Mouse (Mus musculus): ENCODE measurements around the gene Ctr9.

The Ctr9 gene

DNA sequence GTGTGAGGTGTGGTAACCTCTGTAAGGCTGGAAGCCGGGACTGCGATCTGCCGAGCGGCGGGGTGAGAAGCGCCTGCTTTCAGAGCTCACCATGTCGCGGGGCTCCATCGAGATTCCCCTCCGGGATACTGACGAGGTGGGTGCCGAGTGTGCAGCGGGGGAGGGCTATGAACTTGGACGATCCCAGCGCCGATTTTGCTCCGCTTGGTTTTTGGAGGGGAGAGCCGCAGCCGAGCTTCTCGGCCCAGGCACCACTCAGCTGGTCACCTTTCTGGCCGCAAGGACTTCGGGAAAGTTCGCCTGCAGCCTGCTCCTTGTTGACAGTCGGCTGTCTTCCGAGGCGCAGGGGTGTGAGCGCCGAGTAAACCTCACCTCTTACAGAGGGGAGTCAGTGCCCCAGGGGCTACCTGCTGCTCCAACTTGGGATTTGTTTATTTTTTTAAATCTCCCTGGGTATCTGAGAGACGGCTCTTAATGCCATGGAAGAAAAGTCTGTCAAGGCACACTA lies 349 bp downstream of the Ctr9 start:
- no peak for DNase-seq (ENCODE audit: low read depth, low spot score)

DNA sequence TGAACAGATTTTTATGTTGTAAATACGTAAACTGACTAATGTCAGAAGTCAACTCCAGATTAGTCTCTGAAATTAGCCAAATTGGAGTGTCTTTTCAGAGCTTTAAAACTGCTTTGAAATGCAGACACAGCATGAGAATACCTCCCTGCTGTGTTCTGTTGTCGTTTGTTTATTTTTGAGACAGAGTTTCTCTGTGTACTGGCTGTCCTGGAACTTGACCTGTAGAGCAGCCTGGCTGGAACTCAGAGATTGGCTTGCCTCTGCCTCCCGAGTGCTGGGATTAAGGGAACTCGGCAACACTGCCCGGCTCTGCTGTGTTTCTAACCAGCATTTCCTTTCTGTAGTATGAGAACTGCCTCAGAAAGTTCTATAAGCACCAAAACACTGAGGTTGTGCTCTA lies 20.2 kb downstream of the Ctr9 start:
- DNase-seq (ENCODE audit: low read depth, low spot score), result no peak

DNA sequence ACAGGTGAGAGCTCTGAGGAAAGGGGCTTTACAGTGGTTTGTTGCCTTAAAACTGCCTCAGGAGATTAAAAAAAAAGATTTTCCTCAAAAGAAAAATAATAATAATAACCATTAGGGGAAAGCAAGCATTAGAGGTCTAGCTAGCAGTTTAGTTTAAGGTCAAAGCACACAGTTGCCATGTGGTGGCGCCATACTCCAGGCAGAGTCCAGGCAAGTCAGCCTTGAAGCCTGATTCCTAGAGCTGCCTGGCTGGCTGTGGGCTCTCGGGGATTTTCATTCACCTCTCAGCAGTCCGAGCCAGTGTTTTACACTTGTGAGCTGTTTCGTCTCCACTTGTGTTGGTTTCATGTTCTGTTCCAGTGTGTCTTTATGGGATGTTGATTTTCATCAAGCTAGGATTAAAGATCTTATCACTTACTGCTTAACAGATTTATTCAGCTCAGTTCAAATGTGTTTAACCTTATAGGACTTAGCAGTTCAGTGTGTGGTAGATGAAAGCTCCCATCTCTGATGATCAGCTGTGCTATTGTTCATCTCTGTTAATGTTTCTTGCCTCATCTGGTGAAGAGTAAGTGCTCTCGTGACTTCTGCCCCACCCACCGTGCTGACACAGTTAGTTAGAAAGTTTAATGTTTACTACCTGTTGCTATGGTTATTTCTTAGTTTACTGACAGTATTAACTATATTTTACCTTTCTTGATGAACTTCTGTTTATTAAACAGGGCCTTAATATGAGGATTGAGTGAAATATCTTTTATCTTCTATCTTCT lies 21.1 kb downstream of the Ctr9 start:
- peak; percentile 55 for DNase-seq (ENCODE audit: low read depth, low spot score)

DNA sequence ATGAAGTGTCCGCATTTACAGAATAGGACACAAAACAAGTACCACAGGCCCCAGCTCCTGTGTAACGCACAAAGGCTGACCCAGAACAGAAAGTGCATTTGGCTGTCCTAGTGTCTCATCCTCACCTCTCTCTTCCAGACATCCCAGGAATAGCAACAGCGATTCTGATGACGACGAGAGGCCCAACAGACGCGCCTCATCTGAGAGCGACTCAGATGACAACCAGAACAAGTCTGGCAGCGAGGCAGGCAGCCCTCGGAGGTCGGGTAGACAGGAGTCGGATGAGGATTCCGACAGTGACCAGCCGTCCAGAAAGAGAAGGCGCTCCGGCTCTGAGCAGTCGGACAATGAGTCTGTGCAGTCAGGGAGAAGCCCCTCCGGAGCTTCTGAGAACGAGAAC lies 26.5 kb downstream of the Ctr9 start:
- DNase-seq (ENCODE audit: low read depth, low spot score), result no peak

DNA sequence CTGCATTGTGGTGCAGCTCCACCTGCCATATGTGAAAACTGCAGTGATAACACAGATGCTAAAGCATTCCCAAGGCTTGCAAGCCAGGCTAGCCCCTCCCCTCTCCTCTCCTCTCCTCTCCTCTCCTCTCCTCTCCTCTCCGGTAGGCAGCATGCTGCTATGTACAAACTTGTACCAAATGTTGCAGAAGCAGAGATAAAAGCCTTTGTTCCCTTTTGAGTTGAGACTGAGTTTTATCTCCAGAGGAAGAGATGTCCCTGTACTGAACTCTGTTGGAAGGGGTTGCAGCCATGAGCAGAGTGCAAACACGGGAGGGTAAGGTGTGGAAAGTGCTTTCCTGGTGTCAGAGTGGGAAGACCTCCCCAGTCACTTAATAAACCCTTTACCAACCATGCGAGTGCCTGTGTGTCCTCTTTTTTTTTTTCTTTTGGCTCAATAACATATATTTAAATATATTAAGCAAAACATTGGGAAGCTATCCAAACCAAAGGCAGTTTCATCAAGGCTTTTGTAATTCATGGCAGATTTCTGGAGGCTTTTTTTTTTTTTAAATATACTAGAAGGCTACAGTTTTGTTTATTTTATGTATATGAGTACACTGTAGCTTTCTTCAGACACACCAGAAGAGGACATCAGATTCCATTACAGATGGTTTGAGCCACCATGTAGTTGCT lies 27.4 kb downstream of the Ctr9 start:
- DNase-seq (ENCODE audit: low read depth, low spot score), result no peak

DNA sequence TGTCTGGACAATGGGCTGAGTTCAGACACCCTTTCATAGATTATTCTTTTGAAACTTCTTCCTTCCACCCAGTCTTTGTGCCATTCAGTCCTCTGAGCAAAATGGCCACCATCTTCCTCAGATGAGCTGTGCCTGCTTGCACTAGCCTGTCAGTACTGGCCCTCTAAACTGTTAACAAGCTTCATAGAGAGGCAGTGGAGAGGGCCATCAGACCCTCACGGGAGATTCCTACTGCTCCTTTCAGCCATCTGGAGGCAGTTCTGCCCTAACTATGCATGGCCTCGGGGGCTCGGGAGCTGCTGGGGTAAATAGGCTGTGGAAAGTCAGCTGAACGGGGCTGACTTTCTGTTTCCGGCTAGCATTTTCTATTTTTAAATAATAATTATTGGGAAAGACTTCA lies 30.8 kb downstream of the Ctr9 start:
- DNase-seq (ENCODE audit: low read depth, low spot score), result no peak

DNA sequence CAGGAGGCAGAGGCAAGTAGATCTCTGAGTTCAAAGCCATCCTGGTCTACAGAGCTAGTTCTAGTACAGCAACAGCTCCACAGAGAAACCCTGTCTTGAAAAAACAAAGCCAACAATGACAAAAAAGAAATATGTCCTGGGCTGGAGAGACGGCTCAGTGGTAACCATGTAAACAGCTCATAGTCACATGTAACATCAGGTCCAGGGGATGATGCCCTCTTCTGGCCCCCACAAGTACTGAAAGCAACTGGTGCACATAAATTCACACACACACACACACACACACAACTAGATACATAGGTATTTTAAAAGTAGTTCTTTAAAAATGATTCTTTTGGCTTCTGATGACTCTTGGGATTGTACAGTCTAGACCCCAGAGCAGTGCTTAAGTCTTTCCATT lies 34.2 kb downstream of the Ctr9 start:
- no peak for DNase-seq (ENCODE audit: low read depth, low spot score)

DNA sequence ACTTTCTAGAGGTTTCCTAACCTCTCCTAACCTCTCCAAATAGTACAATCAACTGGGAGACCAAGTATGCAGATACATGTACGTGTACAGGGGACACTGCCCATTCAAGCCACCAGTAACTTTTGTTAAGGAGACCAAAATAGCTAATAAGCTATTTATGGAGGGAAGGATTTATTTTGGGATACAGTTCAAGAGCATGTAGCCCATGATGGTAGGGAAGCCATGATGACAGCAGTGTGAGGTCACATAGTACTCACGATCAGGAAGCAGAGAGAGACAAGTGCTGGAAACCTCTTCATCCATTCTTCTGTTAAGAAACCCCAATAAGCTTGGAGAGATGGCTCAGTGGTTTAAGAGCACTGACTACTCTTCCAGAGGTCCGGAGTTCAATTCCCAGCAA lies 39.4 kb downstream of the Ctr9 start:
- DNase-seq (ENCODE audit: low read depth, low spot score), result no peak

DNA sequence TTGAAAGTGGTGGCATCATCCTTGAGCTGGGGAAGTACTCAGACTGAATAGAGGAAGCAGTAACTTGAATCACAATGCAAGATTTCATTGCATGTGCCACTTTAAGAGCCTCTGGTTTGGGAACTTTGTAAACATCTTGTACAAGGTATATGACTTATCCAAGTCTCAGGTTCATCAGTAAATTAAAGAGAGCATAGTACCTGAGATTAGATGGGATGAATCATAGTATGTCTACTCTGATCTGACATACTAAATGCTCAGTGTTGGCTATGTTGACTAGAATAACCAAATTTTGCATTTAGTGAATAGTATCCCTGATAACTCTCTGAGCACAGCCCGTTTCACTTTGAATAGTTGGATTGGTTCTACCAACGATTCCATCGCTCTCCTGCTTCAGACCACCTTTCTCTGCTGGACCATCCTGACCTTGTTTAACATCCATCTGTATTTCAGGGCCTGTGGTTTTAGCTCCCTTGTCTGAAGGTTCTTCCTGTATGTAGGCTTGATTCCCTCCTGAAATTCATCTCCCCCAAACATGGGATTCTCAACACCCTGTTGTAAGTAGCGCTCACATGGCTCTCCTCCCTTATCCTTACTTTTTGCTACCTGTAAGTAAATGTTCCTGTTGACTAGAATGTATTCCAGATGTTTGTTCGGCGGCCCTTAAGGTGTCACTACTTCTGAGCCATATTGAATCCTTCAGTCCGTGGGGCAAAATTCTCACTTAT lies 40.9 kb downstream of the Ctr9 start:
- DNase-seq (ENCODE audit: low read depth, low spot score), result no peak

DNA sequence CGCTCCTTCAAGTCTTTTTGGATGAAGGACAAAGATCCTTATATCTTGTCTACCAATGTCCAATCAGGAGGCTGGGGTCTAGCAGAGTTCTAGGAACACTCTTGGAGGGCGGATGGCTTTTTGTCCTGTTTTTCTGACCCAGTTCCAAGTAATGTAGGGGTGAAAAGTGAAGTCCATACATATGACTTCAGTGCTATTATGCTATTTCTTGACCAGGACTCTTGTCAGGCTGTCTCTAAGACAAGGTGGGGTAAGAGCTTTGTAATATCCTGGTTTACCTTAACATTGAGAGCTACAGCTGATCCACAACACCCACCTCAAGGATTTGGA lies 41.4 kb downstream of the Ctr9 start:
- no peak for DNase-seq (ENCODE audit: low read depth, low spot score)

DNA sequence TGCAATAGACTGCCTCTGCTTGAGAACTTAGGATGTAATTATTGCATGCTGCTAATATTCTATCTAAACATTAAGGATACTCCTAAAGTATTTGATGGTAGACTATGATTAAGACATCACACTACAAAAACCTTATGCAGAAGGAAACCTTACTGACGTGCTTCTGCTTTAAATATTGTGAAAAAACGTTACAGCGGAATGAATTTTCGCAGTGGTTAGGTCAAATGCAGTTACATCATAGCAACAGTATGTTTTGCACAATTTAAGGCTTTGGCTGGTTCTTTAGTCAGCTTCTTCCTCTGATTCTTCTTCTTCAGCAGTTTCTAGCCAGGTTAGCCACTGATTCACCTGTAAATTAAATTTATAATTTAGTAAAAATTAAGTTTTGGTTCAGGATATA lies 43.7 kb downstream of the Ctr9 start:
- no peak for DNase-seq (ENCODE audit: low read depth, low spot score)

DNA sequence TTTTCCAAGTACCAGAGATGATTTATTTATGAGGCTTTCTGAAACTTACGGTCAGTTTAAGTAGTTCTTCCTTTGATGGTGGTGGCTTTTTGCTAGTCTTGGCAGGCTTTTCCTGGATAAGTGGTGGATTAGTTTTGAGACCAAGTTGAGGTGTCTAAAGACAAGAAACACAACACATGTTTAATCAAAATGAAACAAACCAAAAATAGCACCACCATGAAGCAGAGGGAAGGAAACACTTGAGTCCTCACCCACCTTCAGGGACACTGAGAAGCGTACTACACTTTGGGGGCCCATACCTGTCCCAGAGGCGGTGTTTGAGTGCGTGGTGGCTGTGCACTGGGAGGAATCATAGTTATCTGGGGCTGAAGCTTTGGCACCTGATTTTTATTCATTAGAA lies 46.5 kb downstream of the Ctr9 start:
- DNase-seq (ENCODE audit: low read depth, low spot score), result no peak

DNA sequence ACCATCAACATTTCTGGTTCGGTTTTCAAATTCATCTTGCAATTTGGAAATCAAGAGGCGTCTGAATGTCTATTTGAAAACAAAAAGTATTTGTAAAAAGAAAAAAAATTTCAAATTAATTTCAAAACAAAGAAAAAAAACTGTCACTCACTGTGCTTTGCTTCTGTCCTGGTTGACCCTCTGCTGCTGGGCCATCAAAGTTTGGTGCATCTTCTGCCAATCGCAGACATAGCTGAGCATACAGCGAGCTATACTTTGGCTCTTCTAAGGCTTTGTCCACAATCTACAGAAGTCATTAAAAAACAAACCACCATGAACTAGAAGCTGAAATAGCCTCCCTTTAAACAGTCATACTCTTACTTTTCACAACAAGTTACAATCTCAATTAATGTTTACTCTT lies 49.5 kb downstream of the Ctr9 start:
- DNase-seq (ENCODE audit: low read depth, low spot score), result no peak

DNA sequence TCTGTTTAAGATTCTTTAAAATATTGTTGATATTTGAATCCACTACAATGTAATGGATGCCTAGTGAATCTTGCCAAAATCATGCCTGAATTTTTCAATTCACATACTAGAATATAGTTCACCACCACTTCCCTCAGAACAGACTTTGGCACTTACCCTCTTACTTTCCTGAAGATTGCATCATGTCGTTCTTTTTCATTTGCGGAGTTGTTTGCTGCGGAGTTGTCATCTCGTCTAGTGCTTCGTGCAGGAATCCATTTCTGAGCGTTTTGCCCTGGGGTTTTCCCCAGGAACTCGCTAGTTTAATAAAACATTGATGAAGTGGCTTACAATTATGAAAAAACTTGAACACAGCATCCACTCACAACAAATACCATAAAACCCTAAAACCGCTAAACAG lies 51.3 kb downstream of the Ctr9 start:
- DNase-seq (ENCODE audit: low read depth, low spot score), result no peak

DNA sequence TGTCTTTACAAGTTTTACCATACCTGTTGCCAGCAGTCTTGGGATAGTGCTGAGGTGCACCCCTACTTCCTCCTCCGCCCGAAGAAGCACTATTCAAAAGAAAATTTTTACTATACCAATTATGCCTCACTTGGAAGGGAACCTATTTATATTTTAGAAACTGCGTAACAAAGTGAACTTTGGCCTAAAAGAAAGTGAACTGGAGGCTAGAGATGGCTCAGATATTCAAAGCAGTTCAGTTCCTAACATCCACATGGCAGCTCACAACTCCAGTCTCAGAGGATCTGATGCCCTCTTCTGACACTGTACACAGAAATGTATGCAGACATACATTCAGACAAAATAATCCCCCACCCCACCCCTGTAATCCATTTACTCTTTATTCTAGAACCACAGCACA lies 52.1 kb downstream of the Ctr9 start:
- DNase-seq (ENCODE audit: low read depth, low spot score), result no peak

DNA sequence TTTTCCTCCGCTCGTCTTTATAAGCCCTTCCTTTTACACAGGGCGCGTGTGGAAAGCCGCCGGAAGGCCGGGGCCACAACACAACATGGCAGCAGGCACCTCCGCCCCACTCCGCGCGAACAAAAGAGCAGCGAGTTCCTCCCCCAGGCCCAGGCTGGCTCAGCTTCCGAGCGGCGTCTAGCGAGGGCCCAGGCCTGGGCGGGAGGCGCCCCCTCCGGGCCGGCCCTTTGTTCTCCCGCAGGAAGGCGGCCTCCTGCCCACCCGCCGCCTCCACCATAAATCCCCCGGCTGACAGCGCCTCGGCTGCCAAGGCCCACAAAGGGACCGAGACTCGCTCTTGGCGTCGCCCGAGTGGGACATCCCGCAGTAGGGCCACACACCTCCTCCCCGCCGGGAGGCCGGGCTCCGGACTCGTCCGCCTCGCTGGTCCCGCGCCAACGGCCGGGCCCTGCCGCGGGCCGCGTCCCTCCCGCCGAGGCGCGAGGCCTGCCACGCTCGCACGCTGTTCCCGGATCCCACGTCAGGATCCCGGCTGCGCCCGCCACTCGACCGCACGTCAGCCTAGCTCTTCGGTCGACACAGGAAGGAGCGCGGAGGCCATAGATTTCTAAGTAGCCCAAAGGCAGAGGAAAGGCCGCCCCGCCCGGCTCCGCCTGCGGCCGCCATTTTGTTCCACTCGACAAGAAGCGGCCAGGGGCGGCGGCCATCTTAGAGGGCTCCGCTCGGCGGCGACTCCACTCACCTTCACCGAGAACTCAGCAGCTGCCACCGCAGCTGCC lies 53.5 kb downstream of the Ctr9 start:
- peak; percentile 84 for DNase-seq (ENCODE audit: low read depth, low spot score)

DNA sequence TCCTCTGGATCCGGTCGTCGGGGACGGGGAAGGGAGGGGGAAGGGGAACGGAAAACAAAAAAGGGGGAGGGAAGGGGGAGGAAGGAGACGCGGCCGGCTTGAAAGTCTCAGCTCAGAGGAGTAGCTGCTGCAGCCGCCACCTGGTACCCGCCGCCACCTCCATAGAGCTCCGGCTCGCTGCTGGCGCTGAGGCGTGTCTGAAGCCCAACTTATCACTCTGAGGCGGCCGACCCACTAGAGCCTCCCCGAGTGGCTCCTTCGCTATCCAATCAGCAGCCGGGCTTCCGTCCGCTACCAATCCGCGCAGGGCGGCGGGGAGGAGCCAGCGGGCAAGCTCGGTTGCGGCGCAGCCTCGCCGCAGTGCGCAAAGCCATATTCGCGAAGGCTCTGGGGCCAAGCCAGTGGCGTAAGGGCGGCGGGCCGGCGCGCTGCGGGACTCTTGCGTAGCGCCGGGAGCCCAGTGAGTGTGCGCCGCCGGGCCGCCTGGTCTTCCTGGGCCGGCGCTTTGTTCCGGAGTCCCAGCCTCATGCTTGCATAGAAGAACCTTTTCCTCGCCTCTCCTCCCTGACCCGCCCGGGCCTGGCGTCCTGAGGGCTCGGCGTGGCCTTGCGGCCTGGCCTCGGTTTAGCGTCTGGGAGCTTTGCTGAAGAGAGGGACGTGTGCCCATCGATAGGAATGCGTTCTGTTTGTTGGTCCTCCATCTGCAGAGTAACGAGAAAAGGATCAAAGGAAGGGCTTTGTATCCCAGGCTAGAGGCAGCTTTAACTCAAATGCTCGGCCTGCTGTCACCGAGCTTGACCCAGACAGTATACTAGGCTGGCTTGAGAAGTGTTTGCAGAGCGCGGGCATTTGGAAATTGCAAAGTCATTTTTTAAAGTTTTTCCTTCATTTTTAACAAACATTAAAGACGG lies 54.3 kb downstream of the Ctr9 start, which contains the start of gene Eif4g2:
Gene Eif4g2 (minus strand): TSS at position 209 of the 911 bp plus-strand sequence.
- peak; percentile 98 for DNase-seq (ENCODE audit: low read depth, low spot score)

DNA sequence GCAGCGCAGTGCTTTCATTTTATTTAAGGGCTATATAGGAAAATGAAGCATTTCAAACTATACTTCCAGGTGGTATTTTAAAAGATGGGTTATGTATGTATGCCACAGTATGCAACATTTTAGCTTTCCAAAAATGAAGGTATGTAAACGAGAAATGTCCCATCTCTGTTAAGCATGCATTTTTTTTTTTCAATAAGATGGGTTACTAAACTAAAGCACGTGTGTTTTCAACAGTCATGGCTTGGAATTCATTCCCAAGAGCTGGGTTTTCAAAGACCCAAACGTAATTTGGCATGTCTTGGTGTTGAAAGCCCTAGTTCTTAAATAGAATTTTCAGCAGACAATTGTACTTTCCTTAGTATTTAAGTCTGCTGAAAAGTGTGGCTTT lies 55.0 kb downstream of the Ctr9 start:
- no peak for DNase-seq (ENCODE audit: low read depth, low spot score)

DNA sequence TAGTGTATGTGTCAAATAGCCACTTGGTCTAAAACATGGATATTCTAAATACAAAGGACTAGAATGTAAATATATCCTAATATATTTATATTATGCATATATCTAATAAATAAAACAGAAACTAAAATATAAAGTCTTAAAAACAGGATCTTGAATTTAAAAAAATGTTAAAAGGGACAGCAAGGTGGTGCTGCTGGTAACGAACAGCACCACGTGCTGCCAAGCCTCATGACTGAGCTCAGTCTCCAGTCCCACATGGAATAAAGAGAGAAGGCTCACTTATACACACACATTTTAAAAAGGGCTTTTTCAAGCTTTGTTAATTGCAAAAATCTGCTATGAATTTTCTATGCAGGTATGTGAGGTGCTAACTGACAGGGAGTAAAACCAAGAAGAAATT lies 55.7 kb downstream of the Ctr9 start:
- no peak for DNase-seq (ENCODE audit: low read depth, low spot score)

DNA sequence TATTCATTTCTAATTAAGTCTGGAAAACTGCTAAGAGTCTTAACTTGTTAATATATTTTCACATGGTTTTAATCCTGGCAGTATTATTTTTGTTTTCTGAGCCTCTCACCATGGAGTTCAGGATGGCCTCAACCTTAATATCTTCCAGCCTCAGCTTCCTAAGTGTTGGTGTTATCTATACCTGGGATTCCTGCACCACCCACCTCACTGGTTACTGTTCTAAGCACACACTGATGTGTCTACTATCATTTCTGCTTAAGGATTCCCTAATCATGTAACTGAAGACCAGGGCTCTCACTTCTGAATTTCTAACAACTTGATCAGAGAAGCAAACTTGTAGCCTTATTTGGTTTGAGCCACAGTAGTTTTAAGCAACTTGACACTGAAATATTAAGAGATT lies 56.4 kb downstream of the Ctr9 start:
- no peak for DNase-seq (ENCODE audit: low read depth, low spot score)

DNA sequence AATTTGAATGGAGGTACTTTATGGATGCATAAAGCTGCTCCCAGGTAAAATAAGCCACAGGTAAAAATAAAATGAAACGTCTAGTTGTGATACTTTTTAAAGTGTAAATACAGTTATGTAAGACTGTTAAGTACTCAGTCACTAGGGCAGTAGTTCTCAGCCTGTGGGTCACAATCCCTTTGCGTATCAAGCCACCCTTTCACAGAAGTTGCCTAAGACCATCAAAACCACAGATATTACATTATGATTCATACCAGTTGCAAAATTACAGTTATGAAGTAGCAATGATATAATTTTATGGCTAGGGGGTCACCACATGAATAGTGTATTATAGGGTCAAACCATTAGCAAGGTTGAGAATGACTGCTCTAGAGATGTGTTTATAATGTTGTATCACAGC lies 66.4 kb downstream of the Ctr9 start:
- no peak for DNase-seq (ENCODE audit: low read depth, low spot score)

Data from retina, postnatal 7 days (tissue).